Mouse (Mus musculus): Measurements from ENCODE around the gene Brd2. TPM values are rescaled to one million over a fixed set of nuclear protein-coding genes. Genes with fewer than 3 reads are reported as not detected.

The Brd2 gene
- total and polyA plus RNA-seq, 3 experiments: 99.5 to 252 (median 189) TPM

DNA sequence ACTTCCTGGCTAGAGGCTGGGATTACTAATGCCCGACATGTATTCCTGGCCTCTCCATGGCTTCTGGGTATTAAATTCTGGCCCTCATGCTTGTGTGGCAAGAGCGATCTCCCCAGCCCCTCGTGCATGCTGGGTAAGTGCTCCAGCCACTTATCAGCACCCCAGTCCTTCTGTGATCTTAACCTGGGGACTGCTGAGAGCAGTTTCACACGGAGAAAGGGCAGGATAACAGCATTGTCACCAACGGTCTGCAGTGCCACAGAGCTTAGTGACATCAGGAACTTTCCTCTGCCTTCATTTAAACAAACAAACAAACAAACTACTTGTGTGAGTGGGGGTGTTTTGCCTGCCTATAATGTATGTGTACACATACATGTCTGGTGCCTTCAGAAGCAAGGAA lies 17.8 kb upstream of the Brd2 start (continued):
- TF ChIP-seq MYB (IDR thresholded peaks at IDR 0.05; ENCODE audit: low read depth, low read length) (peak; percentile 56; the same call in 1 of the 2 replicates), MYC (IDR thresholded peaks at IDR 0.05; ENCODE audit: low read depth, low read length) (peak; percentile 59; the same call in 1 of the 2 replicates), MAZ (IDR thresholded peaks at IDR 0.05; ENCODE audit: low read depth, low read length) (peak; percentile 44; the same call in 1 of the 2 replicates), TAL1 (IDR thresholded peaks at IDR 0.05; ENCODE audit: low read length) (no peak), POLR2A (IDR thresholded peaks at IDR 0.05; ENCODE audit: control insufficient read depth in 1 of 2, insufficient read depth in 1 of 2, low read depth in 1 of 2, low read length in 2 of 2, poor library complexity in 1 of 2) (peak in 1 of 2 experiments; percentile 43; a peak in 1 of 4 replicates), MAX (IDR thresholded peaks at IDR 0.05; ENCODE audit: low read length) (peak; percentile 69), SIN3A (IDR thresholded peaks at IDR 0.05; ENCODE audit: low read length) (peak; percentile 61), ZMIZ1 (IDR thresholded peaks at IDR 0.05; ENCODE audit: low read depth, low read length) (peak; percentile 53; the same call in 1 of the 2 replicates), TCF12 (IDR thresholded peaks at IDR 0.05; ENCODE audit: low read depth, low read length) (peak; percentile 30; the same call in 1 of the 2 replicates), TBP (IDR thresholded peaks at IDR 0.05; ENCODE audit: low read depth, low read length) (0 out of 2 replicates have a peak, but pooled peaks have one; percentile 45)

DNA sequence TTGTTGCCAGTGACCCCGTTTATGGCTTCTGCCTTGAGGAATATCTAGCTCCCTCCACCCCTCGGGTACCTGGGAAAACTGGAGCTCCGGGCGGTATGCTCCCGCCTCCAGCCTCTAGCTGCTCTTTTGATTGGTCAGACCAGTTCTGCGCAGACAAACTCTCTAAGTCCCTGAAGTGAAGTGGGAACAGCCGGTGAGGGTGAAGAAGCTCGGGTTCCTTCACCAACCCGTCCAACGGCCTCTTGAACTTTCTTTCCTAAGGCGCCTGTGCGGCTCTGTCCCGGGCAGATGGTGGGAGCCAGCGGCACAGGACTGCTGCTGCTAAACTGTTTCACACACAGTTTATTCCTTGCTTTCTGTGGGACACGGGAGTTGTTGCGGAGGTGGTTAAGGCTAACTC lies 17.0 kb upstream of the Brd2 start:
- no peak for DNase-seq (ENCODE audit: low read depth, low spot score)
- Histone ChIP-seq H3K27me3 (ENCODE audit: control insufficient read depth in 1 of 2, insufficient read depth in 2 of 2, low read length in 2 of 2) (no peaks in the 10 kb centered on the region), H3K9me3 (replicated peaks; ENCODE audit: insufficient read depth, low read length) (no peaks in the 10 kb centered on the region), H3K9ac (ENCODE audit: control insufficient read depth, low read depth, low read length, poor library complexity, severe bottlenecking) (no peak overlapping the region), H3K27ac (ENCODE audit: control insufficient read depth, low read depth, low read length) (no peak overlapping the region), H3K4me3 (ENCODE audit: control insufficient read depth in 1 of 2, insufficient read depth in 1 of 2, low read depth in 2 of 2, low read length in 2 of 2) (no peak overlapping the region), H3K79me2 (ENCODE audit: control insufficient read depth, insufficient read depth, low read length, poor library complexity) (no peaks in the 10 kb centered on the region), H3K4me1 (ENCODE audit: control insufficient read depth in 1 of 2, insufficient read depth in 2 of 2, low read length in 2 of 2) (peaks cover 19 to 44% of the 10 kb centered on the region in 2 experiments), H3K36me3 (ENCODE audit: control insufficient read depth in 1 of 2, insufficient read depth in 2 of 2, low read length in 2 of 2) (peaks cover 0 to 24% of the 10 kb centered on the region in 2 experiments; a peak in 2 of 4 replicates)
- TF ChIP-seq CHD2 (IDR thresholded peaks at IDR 0.05; ENCODE audit: low read length): no peak
- no peak for TF ChIP-seq TCF12 (IDR thresholded peaks at IDR 0.05; ENCODE audit: low read depth, low read length)
- no peak for TF ChIP-seq CTCF (IDR thresholded peaks at IDR 0.05 in 2 of 3, conservative IDR thresholded peaks at IDR 0.05 in 1 of 3; ENCODE audit: control insufficient read depth in 1 of 3, insufficient read depth in 1 of 3, low read depth in 2 of 3, low read length in 3 of 3, poor library complexity in 1 of 3, severe bottlenecking in 1 of 3)
- TF ChIP-seq TBP (IDR thresholded peaks at IDR 0.05; ENCODE audit: low read depth, low read length): no peak
- no peak for TF ChIP-seq RCOR1 (IDR thresholded peaks at IDR 0.05; ENCODE audit: low read depth, low read length)
- TF ChIP-seq POLR2A (IDR thresholded peaks at IDR 0.05; ENCODE audit: control insufficient read depth in 1 of 2, insufficient read depth in 1 of 2, low read depth in 1 of 2, low read length in 2 of 2, poor library complexity in 1 of 2): no peak
- no peak for TF ChIP-seq MAZ (IDR thresholded peaks at IDR 0.05; ENCODE audit: low read depth, low read length)
- no peak for TF ChIP-seq ZKSCAN1 (IDR thresholded peaks at IDR 0.05; ENCODE audit: low read depth, low read length)
- no peak for TF ChIP-seq CHD1 (IDR thresholded peaks at IDR 0.05; ENCODE audit: low read depth, low read length)
- no peak for TF ChIP-seq TAL1 (IDR thresholded peaks at IDR 0.05; ENCODE audit: low read length)
- no peak for TF ChIP-seq SMC3 (IDR thresholded peaks at IDR 0.05; ENCODE audit: low read depth, low read length)
- no peak for TF ChIP-seq SIN3A (IDR thresholded peaks at IDR 0.05; ENCODE audit: low read length)
- no peak for TF ChIP-seq GABPA (IDR thresholded peaks at IDR 0.05; ENCODE audit: low read depth, low read length)
- no peak for TF ChIP-seq NRF1 (IDR thresholded peaks at IDR 0.05; ENCODE audit: insufficient read depth, low read depth, low read length, poor library complexity, severe bottlenecking)
- TF ChIP-seq ZMIZ1 (IDR thresholded peaks at IDR 0.05; ENCODE audit: low read depth, low read length): no peak
